In the genomic region with DNA sequence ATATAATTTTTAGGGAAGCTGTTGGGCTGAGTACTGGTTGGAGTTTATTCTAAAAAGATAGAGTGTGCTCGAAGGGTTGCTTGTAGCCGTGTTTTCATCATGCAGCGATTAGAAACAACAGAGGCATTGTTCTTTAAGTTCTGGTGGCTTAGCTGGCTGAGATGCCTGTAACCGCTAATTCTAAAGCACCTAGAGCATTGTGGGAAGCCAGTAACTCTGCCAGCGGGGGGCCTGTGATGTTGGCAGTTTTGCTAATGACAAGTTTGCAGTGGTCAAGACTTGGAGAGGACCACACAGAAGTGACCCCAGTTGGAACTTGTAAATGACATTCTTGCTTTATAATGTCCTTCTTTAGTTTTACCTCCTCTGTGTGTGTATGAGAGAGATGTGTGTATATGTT, we compare ENCODE assay signal across 14 mouse cellular contexts. TPM values are rescaled to one million over a fixed set of nuclear protein-coding genes. Genes with fewer than 3 reads are reported as not detected.
DNase-seq lines count a peak whose midpoint lies in the region; ATAC-seq lines count a peak whose summit lies in the region.
"Had no signal": no experiment of that assay in that cellular context is flagged by ENCODE, and none has a peak within 500 bp of the region (broad histone marks: within the 10 kb centered on the region; RNA-seq: fewer than 3 reads in every experiment).

No protein-coding gene starts in this region.

- no peaks in the 10 kb centered on the region for H3K27me3 ChIP-seq in neural tube, embryonic 13.5 days
- H3K27me3 ChIP-seq: CH12.LX; forebrain, embryonic 15.5 days had no signal

- intact Hi-C loops in left cerebral cortex, postnatal 4 days (cut with DNase I), result loop anchor here (10.0 kb wide), 1 partner anchor 157 kb away; no protein-coding TSS in a partner anchor
- intact Hi-C loops in gastrocnemius, postnatal 36 days (cut with DNase I), result no loop called here

- peaks cover 11% of the 10 kb centered on the region for H3K4me1 ChIP-seq in neural tube, embryonic 13.5 days (replicated peaks)
- H3K4me1 ChIP-seq: forebrain, embryonic 15.5 days had no signal

- peak overlapping the region; percentile 18; the same call in 1 of the 2 replicates for H3K27ac ChIP-seq in neural tube, embryonic 13.5 days (replicated peaks)
- H3K27ac ChIP-seq: forebrain, embryonic 15.5 days; gastrocnemius, adult 2 months; macrophage had no signal

- no peak for ATAC-seq in neural tube, embryonic 13.5 days (ENCODE audit: low read depth)
- ATAC-seq: forebrain, embryonic 15.5 days had no signal

- H3K4me2 ChIP-seq in neural tube, embryonic 13.5 days, result peak overlapping the region; percentile 27; the same call in 1 of the 2 replicates
- H3K4me2 ChIP-seq: forebrain, embryonic 15.5 days had no signal

- H3K9ac ChIP-seq in neural tube, embryonic 13.5 days, result no peak overlapping the region
- H3K9ac ChIP-seq: forebrain, embryonic 15.5 days had no signal

- DNase-seq in embryo, embryonic 10.5 days (ENCODE audit: low spot score), result peak; percentile 22
- no peak for DNase-seq in embryo, embryonic 10 days (ENCODE audit: low spot score)
- DNase-seq in left cerebral cortex, postnatal 4 days, result peak; percentile 44
- DNase-seq in left cerebral cortex, adult 18-20 months (ENCODE audit: low spot score in 2 of 2), result no peak
- no peak for DNase-seq in neural tube, embryonic 10.5 days (ENCODE audit: extremely low spot score, low spot score)
- DNase-seq in retina, postnatal 1 day, result peak; percentile 96
- no peak for DNase-seq in gastrocnemius, postnatal 36 days
- DNase-seq: gastrocnemius, adult 2 months; heart, adult 18-20 months had no signal

- H3K36me3 ChIP-seq in neural tube, embryonic 13.5 days, result peaks cover 32% of the 10 kb centered on the region
- H3K36me3 ChIP-seq: forebrain, embryonic 15.5 days had no signal

- no peak overlapping the region for H3K4me3 ChIP-seq in neural tube, embryonic 13.5 days
- H3K4me3 ChIP-seq: forebrain, embryonic 15.5 days; gastrocnemius, adult 2 months had no signal

- WGBS in neural tube, embryonic 13.5 days, result 31% methylated on average over 5 of the region's 5 CpGs

- no peaks in the 10 kb centered on the region for H3K9me3 ChIP-seq in neural tube, embryonic 13.5 days
- H3K9me3 ChIP-seq: forebrain, embryonic 15.5 days had no signal

RNA-seq across cellular contexts. Expression of a gene that starts 26.2 kb away (rescaled TPM):
- total RNA-seq in left cerebral cortex, postnatal 4 days (2021), result 10 to 100 TPM; 17.8 to 18.0 TPM
- 10 to 100 TPM in 1 of 2 experiments, 1 to 10 TPM in 1; 9.7 to 11.6 TPM for total RNA-seq in left cerebral cortex, adult 18-20 months (2021)
- 17.1 and 18.7 TPM in 2 replicates for polyA plus RNA-seq in neural tube, embryonic 13.5 days (2015; fragmentation: Nextera tagmentation; extraction: Ambion mirVana)
- total RNA-seq in gastrocnemius, postnatal 36 days (2021), result 1 to 10 TPM; 7.4 to 9.1 TPM

RNA-seq across cellular contexts. Expression of a gene that starts 27.2 kb away (rescaled TPM):
- 10 to 100 TPM; 42.4 to 46.0 TPM for total RNA-seq in left cerebral cortex, postnatal 4 days (2021)
- 10 to 100 TPM; 45.2 to 47.4 TPM for total RNA-seq in left cerebral cortex, adult 18-20 months (2021)
- 63.0 and 63.5 TPM in 2 replicates for polyA plus RNA-seq in neural tube, embryonic 13.5 days (2015; fragmentation: Nextera tagmentation; extraction: Ambion mirVana)
- total RNA-seq in gastrocnemius, postnatal 36 days (2021), result 1 to 10 TPM; 7.6 to 8.3 TPM

RNA-seq across cellular contexts. Expression of a gene that starts 34.4 kb away (rescaled TPM):
- total RNA-seq in left cerebral cortex, postnatal 4 days (2021), result not detected
- not detected for total RNA-seq in left cerebral cortex, adult 18-20 months (2021)
- not detected in 2 replicates for polyA plus RNA-seq in neural tube, embryonic 13.5 days (2015; fragmentation: Nextera tagmentation; extraction: Ambion mirVana)
- total RNA-seq in gastrocnemius, postnatal 36 days (2021), result not detected
- total RNA-seq: heart, adult 18-20 months had no signal
- polyA plus RNA-seq: forebrain, embryonic 15.5 days; macrophage; urinary bladder, adult 2 months had no signal

Comparison
In these comparisons a context has a peak if more than half of its experiments do, and no peak if none do; other contexts are left out.
1. DNase-seq: peak in embryo, embryonic 10.5 days (single experiment), left cerebral cortex, postnatal 4 days (single experiment) and retina, postnatal 1 day (single experiment); none in embryo, embryonic 10 days (single experiment), left cerebral cortex, adult 18-20 months (0 of 2), neural tube, embryonic 10.5 days (single experiment) and gastrocnemius, postnatal 36 days (0 of 2).
2. RNA of a gene that starts 27.2 kb away (total RNA-seq): 45.2 to 47.4 TPM in left cerebral cortex, adult 18-20 months and 42.4 to 46.0 TPM in left cerebral cortex, postnatal 4 days; 7.6 to 8.3 TPM in gastrocnemius, postnatal 36 days; every median in the first group is over 4 times any median in the second.